Mouse (Mus musculus): ENCODE data around the gene Rgl2.
"Not testable (repeated sequence)": the region's sequence is repeated elsewhere in the genome, so short reads cannot be mapped to it uniquely, and the experiment has no call there.

- TF ChIP-seq CTCF (conservative IDR thresholded peaks at IDR 0.05; ENCODE audit: low read length); NANOG (IDR thresholded peaks at IDR 0.05; ENCODE audit: borderline replicate concordance, low read length); POU5F1 (IDR thresholded peaks at IDR 0.05; ENCODE audit: borderline replicate concordance, low read length): not testable (repeated sequence)
Measured at GRCm38 (mm10) chr17:33904835-33905234, 24.5 kb upstream of the Rgl2 start, which contains the start of gene Platr17.
